Mouse (Mus musculus) MEL (cell line): ENCODE measurements around the gene S100a13. TPM values are rescaled to one million over a fixed set of nuclear protein-coding genes. Genes with fewer than 3 reads are reported as not detected.

Experiments used
- DNase-seq: peaks from one replicate; pipeline ENCODE4 v3.0.0; 2011; ENCODE audit warnings: low read depth, low spot score
- H3K27ac ChIP-seq: 2 replicates; pipeline ENCODE4 v1.5.1; 2012; ENCODE audit warnings: low read depth, mild to moderate bottlenecking, control low read depth, low read length, moderate library complexity; ENCODE audit not compliant: control insufficient read depth
- H3K27me3 ChIP-seq, 2 experiments: fragments of 150-350 bp in 1 of 2; sonication (generic) in 1 of 2; 2 replicates each; pipeline ENCODE4 v1.6.1; 2012; ENCODE audit warnings: low read length in 2 of 2, mild to moderate bottlenecking in 2 of 2, improper control_type of control experiment in 1 of 2, moderate library complexity in 1 of 2; ENCODE audit not compliant: insufficient read depth in 2 of 2, control insufficient read depth in 1 of 2
- H3K36me3 ChIP-seq, 2 experiments: 2 replicates each; pipeline ENCODE4 v1.6.1; 2012 to 2014; ENCODE audit warnings: low read length in 2 of 2, improper control_type of control experiment in 1 of 2, inconsistent platforms in 1 of 2, mild to moderate bottlenecking in 1 of 2; ENCODE audit not compliant: insufficient read depth in 2 of 2, control insufficient read depth in 1 of 2
- H3K4me1 ChIP-seq, 2 experiments: fragments of 150-350 bp in 1 of 2; sonication (generic) in 1 of 2; 2 replicates each; pipeline ENCODE4 v1.6.1; 2012; ENCODE audit warnings: low read length in 2 of 2, improper control_type of control experiment in 1 of 2, mild to moderate bottlenecking in 1 of 2; ENCODE audit not compliant: insufficient read depth in 2 of 2, control insufficient read depth in 1 of 2
- H3K4me3 ChIP-seq, 2 experiments: fragments of 150-350 bp in 1 of 2; sonication (generic) in 1 of 2; 2 replicates each; pipeline ENCODE4 v1.5.1; 2012; ENCODE audit warnings: low read depth in 2 of 2, low read length in 2 of 2, mild to moderate bottlenecking in 2 of 2, moderate library complexity in 2 of 2, control low read depth in 1 of 2, improper control_type of control experiment in 1 of 2; ENCODE audit not compliant: control insufficient read depth in 1 of 2, insufficient read depth in 1 of 2
- H3K79me2 ChIP-seq: 2 replicates; pipeline ENCODE4 v1.6.1; 2012; ENCODE audit warnings: mild to moderate bottlenecking, low read length, moderate library complexity; ENCODE audit not compliant: control insufficient read depth, poor library complexity, insufficient read depth
- H3K9ac ChIP-seq: 2 replicates; pipeline ENCODE4 v1.6.1; 2012; ENCODE audit warnings: low read depth, mild to moderate bottlenecking, control low read depth, low read length, moderate library complexity; ENCODE audit not compliant: control insufficient read depth, poor library complexity, severe bottlenecking
- H3K9me3 ChIP-seq: fragments of 150-350 bp; sonication (generic); replicated peaks from 2 replicates; pipeline ENCODE4 v1.6.1; 2012; ENCODE audit warnings: mild to moderate bottlenecking, low read length, improper control_type of control experiment, moderate library complexity; ENCODE audit not compliant: insufficient read depth
- BHLHE40 ChIP-seq: IDR thresholded peaks from 2 replicates; pipeline ENCODE4 v1.6.1; 2012; ENCODE audit warnings: low read depth, mild to moderate bottlenecking, inconsistent platforms, low read length, improper control_type of control experiment, borderline replicate concordance
- CHD1 ChIP-seq: IDR thresholded peaks from 2 replicates; pipeline ENCODE4 v1.6.1; 2012; ENCODE audit warnings: low read depth, mild to moderate bottlenecking, inconsistent platforms, low read length, improper control_type of control experiment
- CHD2 ChIP-seq: IDR thresholded peaks from 2 replicates; pipeline ENCODE4 v1.6.1; 2011; ENCODE audit warnings: low read length, improper control_type of control experiment
- CTCF ChIP-seq, 3 experiments: IDR thresholded peaks in 2 of 3; conservative IDR thresholded peaks in 1 of 3; 2 replicates each; pipeline ENCODE4 v1.5.1; 2011 to 2012; ENCODE audit warnings: low read length in 3 of 3, low read depth in 2 of 3, mild to moderate bottlenecking in 2 of 3, improper control_type of control experiment in 1 of 3, inconsistent platforms in 1 of 3, mixed read lengths in 1 of 3, moderate library complexity in 1 of 3; ENCODE audit not compliant: control insufficient read depth in 1 of 3, insufficient read depth in 1 of 3, poor library complexity in 1 of 3, severe bottlenecking in 1 of 3
- GABPA ChIP-seq: IDR thresholded peaks from 2 replicates; pipeline ENCODE4 v1.6.1; 2012; ENCODE audit warnings: low read depth, mild to moderate bottlenecking, inconsistent platforms, low read length, improper control_type of control experiment, moderate library complexity
- HCFC1 ChIP-seq: IDR thresholded peaks from 2 replicates; pipeline ENCODE4 v1.6.1; 2012; ENCODE audit warnings: low read depth, mild to moderate bottlenecking, inconsistent platforms, low read length, improper control_type of control experiment, moderate library complexity
- JUND ChIP-seq: IDR thresholded peaks from 2 replicates; pipeline ENCODE4 v1.6.1; 2011; ENCODE audit warnings: low read depth, mild to moderate bottlenecking, improper control_type of control experiment, low read length
- MAFK ChIP-seq: IDR thresholded peaks from 2 replicates; pipeline ENCODE4 v1.6.1; 2011; ENCODE audit warnings: low read depth, mild to moderate bottlenecking, low read length, improper control_type of control experiment, borderline replicate concordance
- MAX ChIP-seq: IDR thresholded peaks from 2 replicates; pipeline ENCODE4 v1.6.1; 2011; ENCODE audit warnings: low read length, improper control_type of control experiment
- MYB ChIP-seq: IDR thresholded peaks from 2 replicates; pipeline ENCODE4 v1.6.1; 2011; ENCODE audit warnings: mild to moderate bottlenecking, low read depth, low read length, improper control_type of control experiment
- MYC ChIP-seq: IDR thresholded peaks from 2 replicates; pipeline ENCODE4 v1.6.1; 2011; ENCODE audit warnings: low read depth, mild to moderate bottlenecking, low read length, improper control_type of control experiment, moderate library complexity
- NELFE ChIP-seq: IDR thresholded peaks from 2 replicates; pipeline ENCODE4 v1.6.1; 2011; ENCODE audit warnings: low read depth, low read length, improper control_type of control experiment
- POLR2A ChIP-seq, 2 experiments: IDR thresholded peaks; 2 replicates each; pipeline ENCODE4 v1.6.1; 2011 to 2012; ENCODE audit warnings: low read length in 2 of 2, mild to moderate bottlenecking in 2 of 2, control low read depth in 1 of 2, improper control_type of control experiment in 1 of 2, low read depth in 1 of 2, moderate library complexity in 1 of 2; ENCODE audit not compliant: control insufficient read depth in 1 of 2, insufficient read depth in 1 of 2, poor library complexity in 1 of 2
- POLR2AphosphoS5 ChIP-seq: IDR thresholded peaks from 2 replicates; pipeline ENCODE4 v1.6.1; 2012; ENCODE audit warnings: low read depth, borderline replicate concordance, mild to moderate bottlenecking, inconsistent platforms, low read length, moderate library complexity, mixed read lengths
- SIN3A ChIP-seq: IDR thresholded peaks from 2 replicates; pipeline ENCODE4 v1.6.1; 2012; ENCODE audit warnings: low read length, improper control_type of control experiment, inconsistent platforms
- SMC3 ChIP-seq: IDR thresholded peaks from 2 replicates; pipeline ENCODE4 v1.6.1; 2011; ENCODE audit warnings: low read depth, low read length, improper control_type of control experiment
- TAL1 ChIP-seq: IDR thresholded peaks from 2 replicates; pipeline ENCODE4 v1.6.1; 2012; ENCODE audit warnings: mild to moderate bottlenecking, inconsistent platforms, low read length, moderate library complexity, mixed read lengths
- ZC3H11A ChIP-seq: IDR thresholded peaks from 2 replicates; pipeline ENCODE4 v1.6.1; 2012; ENCODE audit warnings: low read depth, mild to moderate bottlenecking, inconsistent platforms, low read length, improper control_type of control experiment
- ZKSCAN1 ChIP-seq: IDR thresholded peaks from 2 replicates; pipeline ENCODE4 v1.6.1; 2012; ENCODE audit warnings: low read depth, mild to moderate bottlenecking, inconsistent platforms, low read length, improper control_type of control experiment, moderate library complexity
- ZMIZ1 ChIP-seq: IDR thresholded peaks from 2 replicates; pipeline ENCODE4 v1.6.1; 2012; ENCODE audit warnings: low read depth, mild to moderate bottlenecking, inconsistent platforms, low read length, improper control_type of control experiment, moderate library complexity
- ZNF384 ChIP-seq: IDR thresholded peaks from 2 replicates; pipeline ENCODE4 v1.6.1; 2012; ENCODE audit warnings: low read depth, mild to moderate bottlenecking, inconsistent platforms, low read length, improper control_type of control experiment
- polyA plus RNA-seq, 2 experiments: library from polyadenylated mRNA; stranded (reverse) in 1 of 2; unstranded in 1 of 2; fragments of >175 nt in 1 of 2; fragments of >200 nt in 1 of 2; gene quantifications; 2 replicates each; pipeline versions ENCODE4 v1.2.1 to v1.2.4; 2012; ENCODE audit warnings: low replicate concordance in 2 of 2, low read depth in 1 of 2; ENCODE audit not compliant: insufficient read length in 2 of 2, insufficient read depth in 1 of 2, missing spikeins in 1 of 2
- total RNA-seq: library from RNA; depleted of rRNA; stranded (reverse); fragments of 300-350 nt; gene quantifications from 2 replicates; pipeline ENCODE4 v1.2.3, GENCODE M21; 2012

Gene S100a13
- total and polyA plus RNA-seq, 3 experiments: 22.0 to 29.9 TPM; not detected in 1

DNA sequence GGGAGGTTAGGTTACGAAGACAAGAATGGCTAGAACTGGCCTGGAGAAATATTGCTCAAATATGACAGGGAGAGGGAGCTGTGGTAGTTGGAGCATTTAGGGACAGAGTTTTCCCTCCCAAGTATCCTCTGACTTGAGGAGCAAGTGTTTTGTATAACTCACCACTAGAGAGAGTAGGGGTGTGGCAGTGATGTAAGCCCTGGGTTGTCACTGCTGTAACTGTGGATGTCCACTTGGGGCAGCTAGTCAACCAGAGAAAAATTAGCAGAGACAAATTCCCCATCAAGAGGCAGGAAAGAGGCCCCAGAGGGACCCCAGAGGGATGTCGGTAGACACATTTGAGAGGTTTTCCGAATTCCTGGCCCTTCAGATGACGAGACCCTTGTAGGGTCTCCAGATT is 11.2 kb downstream of the S100a13 start (continued):
- no peak for TF ChIP-seq MAFK

DNA sequence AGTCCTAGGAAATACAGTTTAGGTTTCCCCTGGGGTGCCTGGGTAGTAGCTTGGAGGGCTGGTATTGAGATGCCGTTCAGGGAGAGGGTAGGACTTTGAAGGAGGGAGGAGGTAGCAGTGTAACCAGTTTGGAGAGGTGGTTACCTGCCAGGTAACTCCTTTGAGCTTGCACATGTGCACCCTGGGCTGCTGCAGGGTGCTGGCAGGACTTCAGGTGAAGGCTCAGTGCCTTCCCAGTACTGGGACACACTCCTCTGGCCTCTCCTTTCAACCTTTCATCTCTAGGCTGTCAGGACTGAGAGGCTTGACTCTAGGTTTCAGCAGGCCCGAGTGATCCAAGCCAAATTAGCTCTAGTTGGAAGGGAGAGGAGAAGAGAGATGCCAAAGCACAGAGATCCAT is 11.8 kb downstream of the S100a13 start:
- H3K9me3 ChIP-seq: no peaks in the 10 kb centered on the region
- peaks cover 2 to 13% of the 10 kb centered on the region in 2 experiments; a peak in 2 of 4 replicates for H3K4me1 ChIP-seq
- no peaks in the 10 kb centered on the region for H3K79me2 ChIP-seq
- H3K9ac ChIP-seq: no peak overlapping the region; the same call in 1 of the 2 replicates
- peak overlapping the region; percentile 36 to 42 for H3K4me3 ChIP-seq
- H3K27me3 ChIP-seq: no peaks in the 10 kb centered on the region
- H3K36me3 ChIP-seq: no peaks in the 10 kb centered on the region; a peak in 2 of 4 replicates
- no peak for DNase-seq
- TF ChIP-seq ZKSCAN1: no peak
- TF ChIP-seq JUND: no peak
- TF ChIP-seq BHLHE40: no peak
- no peak for TF ChIP-seq TAL1
- no peak for TF ChIP-seq NELFE
- TF ChIP-seq POLR2AphosphoS5: no peak
- no peak for TF ChIP-seq SIN3A
- TF ChIP-seq CHD1: no peak
- TF ChIP-seq MAX: no peak
- no peak for TF ChIP-seq ZNF384
- TF ChIP-seq SMC3: no peak
- TF ChIP-seq POLR2A (IDR thresholded peaks at IDR 0.05; ENCODE audit: control insufficient read depth in 1 of 2, insufficient read depth in 1 of 2, low read depth in 1 of 2, low read length in 2 of 2, poor library complexity in 1 of 2): no peak
- TF ChIP-seq MYB: no peak
- no peak for TF ChIP-seq ZC3H11A
- TF ChIP-seq GABPA: no peak
- no peak for TF ChIP-seq MYC
- no peak for TF ChIP-seq CTCF (IDR thresholded peaks at IDR 0.05 in 2 of 3, conservative IDR thresholded peaks at IDR 0.05 in 1 of 3; ENCODE audit: control insufficient read depth in 1 of 3, insufficient read depth in 1 of 3, low read depth in 2 of 3, low read length in 3 of 3, poor library complexity in 1 of 3, severe bottlenecking in 1 of 3)
- no peak for TF ChIP-seq HCFC1
- no peak for TF ChIP-seq ZMIZ1
- no peak for TF ChIP-seq CHD2
- no peak overlapping the region for H3K27ac ChIP-seq
